Mouse (Mus musculus): ENCODE data around the gene Tenm3.

Tenm3 gene

DNA sequence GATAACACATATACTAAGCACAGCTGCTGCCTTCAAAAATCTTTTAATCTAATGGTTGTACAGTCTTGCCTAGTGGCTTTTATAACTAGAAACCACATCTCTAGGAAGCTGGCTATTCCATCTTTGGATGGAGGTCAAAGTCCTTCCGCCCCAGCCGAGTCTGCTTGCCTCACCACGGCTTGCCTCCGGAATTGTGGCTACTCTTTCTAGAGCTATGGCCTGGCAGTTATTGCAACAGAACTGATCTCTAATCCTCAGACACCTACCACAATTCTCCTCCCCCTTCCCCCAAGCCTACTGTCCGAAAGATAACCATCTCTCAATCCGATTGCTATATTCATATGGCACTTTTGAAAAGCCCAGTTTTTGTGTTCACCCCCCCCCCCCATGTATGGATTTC is 101.0 kb downstream of the Tenm3 start:
- DNase-seq (ENCODE audit: low read depth, low spot score): no peak

DNA sequence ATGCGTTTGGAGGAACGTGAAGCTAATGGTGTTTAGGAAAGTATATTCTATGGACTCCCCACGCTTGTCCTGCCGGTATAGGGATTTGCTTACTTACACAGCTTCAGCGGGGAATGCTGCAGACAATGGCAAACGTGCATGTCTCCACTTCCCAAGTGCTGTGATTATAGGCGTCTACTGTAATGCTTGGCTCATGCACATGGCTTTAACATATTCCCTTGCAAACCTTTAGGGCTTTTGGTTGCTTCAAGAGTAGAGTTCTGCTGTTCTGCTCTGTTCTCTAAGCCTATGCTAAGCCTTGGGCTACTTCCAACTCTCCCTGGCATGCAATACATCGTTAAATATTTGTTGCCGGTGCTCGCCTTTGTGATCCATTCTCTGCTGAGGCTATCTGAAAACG is 102.8 kb downstream of the Tenm3 start:
- no peak for DNase-seq (ENCODE audit: low read depth, low spot score)

DNA sequence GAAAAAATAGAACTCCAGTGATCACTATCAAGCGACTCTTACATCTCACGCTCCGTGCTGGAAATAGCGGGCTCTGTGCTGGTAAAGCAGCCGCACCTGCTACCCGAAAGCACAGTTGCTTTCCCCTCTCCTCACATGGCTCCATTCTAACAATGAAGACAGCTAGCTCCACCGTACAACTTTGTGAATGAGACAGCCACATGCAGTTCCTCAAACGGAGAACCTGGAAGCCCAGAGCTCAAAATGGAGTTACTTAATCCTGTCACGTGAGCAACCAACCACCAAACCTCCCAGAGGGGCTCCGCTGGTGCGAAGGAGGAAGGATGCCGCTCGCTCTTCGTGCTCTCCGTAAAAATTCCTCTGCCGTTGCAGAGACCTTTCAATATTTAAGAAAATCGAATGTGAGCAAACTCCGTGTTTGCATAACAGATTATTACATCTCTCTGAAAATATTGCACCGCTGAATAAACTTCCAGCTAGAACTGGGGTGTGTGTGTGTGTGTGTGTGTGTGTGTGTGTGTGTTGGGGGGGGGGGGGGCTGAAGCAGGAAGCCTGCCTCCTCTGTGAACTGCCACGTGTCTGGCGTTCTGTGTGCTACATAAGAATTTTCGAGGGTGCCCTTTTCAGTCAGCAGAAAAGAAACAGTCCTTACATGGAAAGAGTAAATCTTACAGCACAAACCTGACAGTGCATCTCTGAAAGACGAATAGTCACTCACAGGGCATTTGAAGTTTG is 103.4 kb downstream of the Tenm3 start:
- DNase-seq (ENCODE audit: low read depth, low spot score): no peak

DNA sequence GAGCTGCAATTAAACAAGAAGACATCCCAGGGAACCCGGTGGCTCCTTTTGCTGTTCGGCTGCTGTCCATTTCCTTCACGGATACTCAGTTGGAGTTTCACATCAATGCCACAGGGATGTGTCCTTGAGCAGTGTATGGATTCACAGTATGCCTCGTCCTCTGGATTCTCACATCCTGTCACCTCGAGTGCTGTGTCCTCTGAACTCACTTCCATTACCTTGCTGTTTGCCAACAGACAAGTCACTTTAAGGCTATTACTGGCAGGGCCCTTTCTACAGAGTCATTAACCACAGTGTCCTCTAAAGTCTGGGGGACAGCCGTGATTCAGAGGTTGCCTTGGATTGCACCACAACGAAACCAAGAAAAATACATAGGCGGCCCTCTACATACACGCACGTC is 110.0 kb downstream of the Tenm3 start:
- DNase-seq (ENCODE audit: low read depth, low spot score): no peak

GRCm38 (mm10) chr8:48733057-48733456 is 110.7 kb downstream of the Tenm3 start:
- DNase-seq (ENCODE audit: low read depth, low spot score): no peak

DNA sequence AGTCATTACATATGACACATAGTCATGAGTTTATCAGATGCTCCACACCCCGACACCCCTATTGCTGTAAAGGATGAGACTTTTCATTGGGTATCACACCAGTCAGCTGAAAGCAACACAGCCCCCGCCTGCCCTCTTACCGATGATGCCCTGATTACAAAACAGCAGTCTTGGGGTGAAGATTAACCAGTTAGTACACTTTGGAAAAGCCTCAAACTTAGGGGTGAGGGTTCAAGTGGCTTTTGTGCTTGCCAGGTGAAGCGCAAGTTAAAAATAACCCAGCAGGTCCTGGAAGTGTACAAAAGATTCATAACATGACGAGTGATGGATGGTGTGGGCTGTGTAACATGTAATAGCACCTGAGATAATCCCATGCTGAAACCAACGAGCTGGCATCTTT is 113.0 kb downstream of the Tenm3 start:
- DNase-seq (ENCODE audit: low read depth, low spot score): no peak

GRCm38 (mm10) chr8:48728833-48729690 is 114.7 kb downstream of the Tenm3 start:
- DNase-seq (ENCODE audit: low read depth, low spot score): no peak

DNA sequence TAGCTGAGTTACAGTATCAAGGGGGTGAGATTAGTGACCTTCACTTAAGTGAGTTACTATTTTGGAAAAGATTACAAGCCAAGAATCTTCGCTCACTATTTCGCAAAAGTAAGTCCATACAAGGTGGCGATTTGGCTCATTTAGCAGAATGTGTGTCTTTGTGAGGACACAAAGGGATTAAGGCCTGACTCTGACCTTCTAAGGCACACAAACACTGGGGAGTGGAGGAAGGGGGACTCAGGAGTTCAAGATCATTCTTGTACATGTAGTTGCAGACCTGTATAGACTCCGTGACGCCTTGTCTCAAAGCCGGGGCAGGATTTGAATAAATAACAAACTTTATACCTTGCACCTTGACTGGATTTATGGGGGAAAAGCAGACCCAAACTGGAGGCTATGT is 115.7 kb downstream of the Tenm3 start:
- DNase-seq (ENCODE audit: low read depth, low spot score): no peak

DNA sequence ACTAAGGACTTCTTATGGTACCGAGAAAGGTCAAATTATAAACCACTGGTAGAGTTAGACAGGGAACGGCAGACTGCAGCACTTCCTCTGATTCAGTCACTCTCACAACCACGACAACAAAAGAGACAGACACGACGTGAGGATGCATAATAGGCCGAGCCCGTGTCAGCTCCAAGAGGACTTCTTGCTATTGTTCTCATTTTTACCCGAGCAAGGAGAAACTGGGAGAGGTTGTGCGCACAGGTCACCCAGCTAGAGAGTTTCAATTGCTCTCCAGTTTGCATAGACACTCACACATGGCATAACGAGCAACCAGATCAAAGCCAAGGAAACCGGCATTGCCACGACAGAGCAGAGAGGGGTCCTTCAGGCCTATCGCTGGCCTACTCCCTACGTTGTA is 121.0 kb downstream of the Tenm3 start:
- no peak for DNase-seq (ENCODE audit: low read depth, low spot score)

GRCm38 (mm10) chr8:48722318-48722717 is 121.4 kb downstream of the Tenm3 start:
- DNase-seq (ENCODE audit: low read depth, low spot score): no peak

DNA sequence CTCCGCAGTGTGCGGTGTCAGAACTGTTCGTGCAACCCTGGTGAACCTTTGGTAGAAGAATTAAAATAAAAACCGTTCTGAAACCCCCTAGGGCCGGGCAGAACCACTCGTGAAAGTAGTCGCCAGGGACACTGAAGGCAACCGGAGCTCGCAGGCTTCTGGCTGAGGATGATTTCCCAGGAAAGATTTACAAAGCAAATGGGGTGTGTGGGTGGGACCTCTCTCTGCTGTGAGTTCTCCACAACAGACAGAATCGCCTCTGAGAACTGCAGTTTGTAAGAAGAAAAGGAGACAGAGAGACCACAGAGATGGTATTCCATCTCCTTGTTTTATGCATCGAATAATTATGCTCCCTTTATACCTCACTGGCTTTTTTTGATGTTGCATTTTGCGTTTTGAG is 122.4 kb downstream of the Tenm3 start:
- no peak for DNase-seq (ENCODE audit: low read depth, low spot score)

DNA sequence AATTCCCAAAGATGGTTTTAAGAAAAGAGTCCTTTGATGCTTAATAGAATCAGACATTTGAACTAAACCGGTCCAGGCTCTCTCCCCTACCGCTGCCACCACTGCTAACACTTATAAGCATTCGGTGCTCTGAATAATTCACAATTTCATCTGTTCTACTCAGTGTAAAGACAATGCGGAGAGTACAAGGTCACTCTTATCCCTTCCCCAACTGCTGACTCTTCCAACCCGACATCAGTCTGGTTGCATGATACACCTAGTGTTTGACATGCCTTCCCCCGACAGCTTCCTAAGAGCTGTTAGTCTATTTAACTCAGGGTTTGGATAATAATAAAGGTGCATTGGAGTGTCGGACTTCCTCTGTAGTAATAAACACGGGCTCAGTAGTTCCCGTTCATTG is 128.1 kb downstream of the Tenm3 start:
- no peak for DNase-seq (ENCODE audit: low read depth, low spot score)

GRCm38 (mm10) chr8:48706666-48707065 is 137.1 kb downstream of the Tenm3 start:
- no peak for DNase-seq (ENCODE audit: low read depth, low spot score)

GRCm38 (mm10) chr8:48704885-48705515 is 138.8 kb downstream of the Tenm3 start:
- DNase-seq (ENCODE audit: low read depth, low spot score): no peak

- DNase-seq (ENCODE audit: low read depth, low spot score): no peak
Measured at GRCm38 (mm10) chr8:48704485-48704884, 139.3 kb downstream of the Tenm3 start.

- peak; percentile 35 for DNase-seq (ENCODE audit: low read depth, low spot score)
Measured at GRCm38 (mm10) chr8:48690665-48691395, 152.9 kb downstream of the Tenm3 start.

DNA sequence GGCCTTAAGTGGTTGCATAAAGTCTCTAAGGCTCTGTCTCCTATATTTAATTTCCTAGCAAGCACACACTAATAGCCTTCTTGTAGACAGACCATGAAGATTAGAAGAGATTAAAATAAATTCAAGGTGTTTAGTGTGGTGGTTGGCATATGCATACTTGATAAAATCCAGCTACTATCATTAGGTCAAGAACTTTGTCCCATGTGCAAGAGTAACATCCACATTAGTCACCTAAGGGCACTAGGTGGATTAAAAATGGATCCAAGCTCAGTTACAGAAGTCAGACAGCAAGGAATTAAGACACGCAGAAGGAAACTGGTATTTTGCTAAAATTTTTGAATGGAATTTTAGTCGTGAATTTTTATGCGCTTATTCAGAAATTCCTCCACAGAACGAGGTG is 155.0 kb downstream of the Tenm3 start:
- no peak for DNase-seq (ENCODE audit: low read depth, low spot score)

- DNase-seq (ENCODE audit: low read depth, low spot score): no peak
Measured at GRCm38 (mm10) chr8:48688188-48688587, 155.6 kb downstream of the Tenm3 start.

DNA sequence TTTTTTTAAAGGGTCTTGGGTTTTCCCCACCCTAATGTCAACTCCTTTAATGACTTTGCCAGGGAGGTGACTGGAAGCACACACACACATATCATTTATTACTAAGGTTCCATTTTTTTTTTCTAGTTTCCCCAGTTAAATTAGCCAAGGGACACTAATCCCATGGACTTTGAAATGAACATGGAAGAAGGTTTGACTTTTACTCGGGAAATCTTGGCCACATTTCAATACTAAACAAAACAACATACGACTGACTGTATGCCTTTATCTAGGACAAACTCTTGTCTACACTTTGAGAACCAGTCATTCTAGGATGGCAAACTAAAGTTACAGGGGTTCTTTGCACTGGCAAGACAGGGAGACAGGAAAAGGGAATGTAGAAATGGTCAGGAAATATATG is 170.3 kb downstream of the Tenm3 start:
- DNase-seq (ENCODE audit: low read depth, low spot score): no peak

DNA sequence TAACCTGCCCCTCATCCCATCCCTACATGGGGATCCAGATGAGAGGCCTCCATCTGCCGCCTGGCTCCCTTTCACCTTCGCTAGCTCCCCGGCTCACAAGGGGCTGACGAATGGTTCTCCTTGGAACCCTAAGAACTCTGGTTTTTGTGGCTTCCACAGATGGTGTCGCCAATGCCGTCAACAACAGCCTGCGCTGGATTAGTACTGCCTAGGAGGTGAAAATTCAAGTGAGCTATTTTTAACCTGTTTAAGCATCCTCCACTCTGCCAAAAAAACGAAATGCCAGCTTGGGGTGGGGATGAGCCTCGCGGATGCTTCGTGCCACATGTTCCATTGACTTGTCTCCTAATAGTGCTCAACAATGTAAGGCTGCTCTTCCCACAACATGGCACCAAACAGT is 171.3 kb downstream of the Tenm3 start:
- no peak for DNase-seq (ENCODE audit: low read depth, low spot score)

DNA sequence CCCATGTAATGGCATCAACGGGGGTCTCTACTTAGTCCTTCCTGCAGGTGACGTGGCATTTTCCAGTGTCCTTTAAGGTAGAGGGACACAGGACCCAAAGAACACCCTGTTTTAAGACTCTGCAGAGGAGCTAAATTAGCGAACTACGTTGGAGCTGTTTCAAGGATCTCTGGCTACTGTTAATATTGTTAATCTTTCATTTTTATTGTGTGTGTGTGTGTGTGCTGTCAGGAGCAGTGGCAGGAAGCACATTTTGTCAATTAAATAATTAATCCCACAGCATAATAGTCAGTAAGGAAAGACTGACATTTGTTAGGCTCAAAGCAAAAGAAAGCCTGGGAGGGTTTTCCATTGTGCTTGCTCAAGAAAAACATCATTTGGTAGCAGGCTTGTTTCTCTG is 172.4 kb downstream of the Tenm3 start:
- no peak for DNase-seq (ENCODE audit: low read depth, low spot score)

- no peak for DNase-seq (ENCODE audit: low read depth, low spot score)
Measured at GRCm38 (mm10) chr8:48670895-48671294, 172.9 kb downstream of the Tenm3 start.
